In genomic region chr11:8462827-8463405, GRCm38 (mm10) we compare ENCODE assay signal across 29 mouse cellular contexts.
DNase-seq lines count a peak whose midpoint lies in the region; ATAC-seq and TF ChIP-seq lines count a peak whose summit lies in the region.
"Had no signal": no experiment of that assay in that cellular context is flagged by ENCODE, and none has a peak within 500 bp of the region (broad histone marks: within the 10 kb centered on the region; RNA-seq: fewer than 3 reads in every experiment).

No protein-coding gene starts in this region.

- peaks cover 68% of the 10 kb centered on the region for H3K4me1 ChIP-seq in heart, embryonic 16.5 days (ENCODE audit: control insufficient read depth, insufficient read depth, low read length)
- H3K4me1 ChIP-seq in heart, embryonic 10.5 days, result peaks cover 51% of the 10 kb centered on the region

- WGBS in heart, embryonic 16.5 days, result 69% methylated on average over 3 of the region's 3 CpGs
- 82% methylated on average over 3 of the region's 3 CpGs for WGBS in heart, embryonic 10.5 days

- DNase-seq in heart, embryonic 10.5 days (ENCODE audit: low spot score), result no peak
- no peak for DNase-seq in layer of hippocampus, adult 2 months (ENCODE audit: low spot score in 2 of 2)
- DNase-seq in layer of hippocampus, adult 18-20 months (ENCODE audit: low spot score in 2 of 2), result no peak
- DNase-seq in Muller cell, postnatal 12 days (ENCODE audit: inconsistent ontology term), result peak; percentile 70
- DNase-seq in thymus, postnatal 36 days, result no peak
- DNase-seq: adrenal gland, adult 8-10 months; cerebellum, adult 8-10 months; gastrocnemius, postnatal 25 days; heart, adult 11 months; heart, postnatal 10 days; kidney, adult 9 months; kidney, postnatal 25 days; liver, postnatal 0 days; right cerebral cortex, postnatal 4 days; thymus, postnatal 14 days had no signal

- no peaks in the 10 kb centered on the region for H3K27me3 ChIP-seq in heart, embryonic 16.5 days (ENCODE audit: control insufficient read depth, insufficient read depth, low read length)
- no peaks in the 10 kb centered on the region for H3K27me3 ChIP-seq in heart, embryonic 10.5 days (ENCODE audit: insufficient read depth, poor library complexity, severe bottlenecking)
- no peaks in the 10 kb centered on the region for H3K27me3 ChIP-seq in myocyte (ENCODE audit: control insufficient read depth, insufficient read depth, insufficient read length)
- H3K27me3 ChIP-seq: embryonic facial prominence, embryonic 15.5 days; forebrain, embryonic 13.5 days; neural tube, embryonic 13.5 days; stomach, embryonic 15.5 days had no signal

- H3K79me2 ChIP-seq in myocyte (ENCODE audit: control insufficient read depth, insufficient read depth), result peaks cover 98% of the 10 kb centered on the region

- H3K4me3 ChIP-seq in heart, embryonic 16.5 days (ENCODE audit: low read length), result no peak overlapping the region
- no peak overlapping the region for H3K4me3 ChIP-seq in heart, embryonic 10.5 days
- no peak overlapping the region for H3K4me3 ChIP-seq in layer of hippocampus, adult 2 months
- H3K4me3 ChIP-seq in myocyte, result no peak overlapping the region
- H3K4me3 ChIP-seq: embryonic facial prominence, embryonic 10.5 days; embryonic facial prominence, embryonic 15.5 days; forebrain, embryonic 13.5 days; hindbrain, embryonic 10.5 days; liver, embryonic 12.5 days; neural tube, embryonic 13.5 days; stomach, embryonic 15.5 days had no signal

- H3K9me3 ChIP-seq in heart, embryonic 16.5 days (replicated peaks; ENCODE audit: control insufficient read depth, low read length), result no peaks in the 10 kb centered on the region
- H3K9me3 ChIP-seq in heart, embryonic 10.5 days, result no peaks in the 10 kb centered on the region
- H3K9me3 ChIP-seq: embryonic facial prominence, embryonic 10.5 days; embryonic facial prominence, embryonic 15.5 days; forebrain, embryonic 13.5 days; hindbrain, embryonic 10.5 days; liver, embryonic 12.5 days; neural tube, embryonic 13.5 days; stomach, embryonic 15.5 days had no signal

- no peak for ATAC-seq in heart, embryonic 16.5 days (replicated peaks; ENCODE audit: extremely low read depth, insufficient read depth, low FRiP score)
- ATAC-seq: activated CD4-positive, CD25-positive, alpha-beta regulatory T cell, adult 4 months; forebrain, embryonic 13.5 days; hindbrain, embryonic 16.5 days; liver, postnatal 0 days; midbrain, embryonic 16.5 days had no signal

- H3ac ChIP-seq in myocyte (ENCODE audit: control insufficient read depth, insufficient read length), result no peak overlapping the region

- H3K27ac ChIP-seq in heart, embryonic 16.5 days (ENCODE audit: low read length), result peak overlapping the region; percentile 17; the same call in 1 of the 2 replicates
- no peak overlapping the region for H3K27ac ChIP-seq in heart, embryonic 10.5 days
- 0 out of 2 replicates have a peak overlapping the region, but pooled peaks have one; percentile 18 for H3K27ac ChIP-seq in layer of hippocampus, adult 2 months
- H3K27ac ChIP-seq: embryonic facial prominence, embryonic 10.5 days; embryonic facial prominence, embryonic 15.5 days; forebrain, embryonic 13.5 days; hindbrain, embryonic 10.5 days; liver, embryonic 12.5 days; macrophage; neural tube, embryonic 13.5 days; stomach, embryonic 15.5 days had no signal

- no peak for TF ChIP-seq CTCF in layer of hippocampus, adult 2 months (conservative IDR thresholded peaks at IDR 0.05)

- 0 out of 2 replicates have a peak, but pooled peaks cover 3% of the 10 kb centered on the region for H3K36me3 ChIP-seq in heart, embryonic 16.5 days (ENCODE audit: control insufficient read depth, insufficient read depth)
- H3K36me3 ChIP-seq in heart, embryonic 10.5 days, result peaks cover 13% of the 10 kb centered on the region
- H3K36me3 ChIP-seq in myocyte (ENCODE audit: control insufficient read depth, insufficient read depth), result no peaks in the 10 kb centered on the region
- H3K36me3 ChIP-seq: liver, embryonic 12.5 days; neural tube, embryonic 13.5 days; stomach, embryonic 15.5 days had no signal

- no peak overlapping the region for H3K4me2 ChIP-seq in heart, embryonic 16.5 days (ENCODE audit: low read depth, low read length)
- peak overlapping the region; percentile 61 for H3K4me2 ChIP-seq in myocyte (ENCODE audit: low read depth)
- H3K4me2 ChIP-seq: embryonic facial prominence, embryonic 15.5 days; forebrain, embryonic 13.5 days; heart, embryonic 11.5 days; liver, embryonic 12.5 days; neural tube, embryonic 13.5 days; stomach, embryonic 15.5 days had no signal

- H3K9ac ChIP-seq in heart, embryonic 16.5 days (ENCODE audit: low read length), result no peak overlapping the region
- H3K9ac ChIP-seq: embryonic facial prominence, embryonic 15.5 days; forebrain, embryonic 13.5 days; liver, embryonic 12.5 days; liver, postnatal 0 days; neural tube, embryonic 13.5 days; stomach, embryonic 15.5 days had no signal

- no peak for TF ChIP-seq POLR2A in myocyte (IDR thresholded peaks at IDR 0.05; ENCODE audit: insufficient read length, low read depth)

TF ChIP-seq in myocyte, 11 proteins besides CTCF, POLR2A, EP300 and RAD21:
- TF ChIP-seq REST (IDR thresholded peaks at IDR 0.05; ENCODE audit: insufficient read depth, insufficient read length) (no peak), MYOD1 (IDR thresholded peaks at IDR 0.05; ENCODE audit: control insufficient read depth in 1 of 3, insufficient read length in 2 of 3, low read depth in 2 of 3) (no peak)
